Mouse (Mus musculus): ENCODE results near the gene Thap8. TPM values are rescaled to one million over a fixed set of nuclear protein-coding genes. Genes with fewer than 3 reads are reported as not detected.
A peak's percentile ranks its signal among the peaks of the same experiment; 100 is the strongest.

Thap8 gene
- polyA plus RNA-seq, 1 experiment, result not detected

DNA sequence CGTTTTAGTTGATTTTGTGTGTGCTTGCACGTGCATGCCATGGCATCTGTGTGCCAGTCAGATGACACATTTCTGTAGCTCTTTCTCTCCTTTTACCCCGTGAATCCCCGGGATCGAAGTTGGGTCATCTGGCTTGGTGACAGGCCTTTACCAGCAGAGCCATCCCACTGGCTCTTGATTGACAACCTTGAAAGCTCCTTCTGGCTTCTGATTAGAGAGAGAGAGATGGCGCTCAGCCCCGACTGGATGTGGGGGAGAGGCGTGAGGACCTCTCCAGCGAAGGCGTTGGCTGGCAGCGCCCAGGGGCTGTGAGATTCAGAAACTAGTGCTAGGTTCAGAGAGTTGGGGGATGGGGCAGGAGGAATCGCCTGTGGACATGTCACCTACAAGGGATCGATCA lies 13.9 kb downstream of the Thap8 start:
- no peaks in the 10 kb centered on the region for H3K27me3 ChIP-seq (replicated peaks; ENCODE audit: control insufficient read depth, insufficient read depth, low read length)
- no peak overlapping the region for H3K4me3 ChIP-seq (ENCODE audit: insufficient read depth, low read depth, low read length)
- no peaks in the 10 kb centered on the region for H3K4me1 ChIP-seq (ENCODE audit: control insufficient read depth, insufficient read depth, low read length)
- no peak for TF ChIP-seq CTCF (conservative IDR thresholded peaks at IDR 0.05; ENCODE audit: insufficient read depth, insufficient read length, low read depth, low read length)
- no peak for TF ChIP-seq POLR2A (IDR thresholded peaks at IDR 0.05; ENCODE audit: low read depth, low read length)
- WGBS, result 81% methylated on average over 13 of the region's 13 CpGs
- no peaks in the 10 kb centered on the region for H3K36me3 ChIP-seq (ENCODE audit: control insufficient read depth, insufficient read depth, low read length)
- DNase-seq, result no peak
- no peak overlapping the region for H3K27ac ChIP-seq (ENCODE audit: insufficient read depth, low read depth, low read length)

GRCm38 (mm10) chr7:30294296-30294695 lies 14.4 kb downstream of the Thap8 start:
- Histone ChIP-seq H3K36me3 (ENCODE audit: control insufficient read depth, insufficient read depth, low read length) (no peaks in the 10 kb centered on the region), H3K4me3 (ENCODE audit: insufficient read depth, low read depth, low read length) (no peak overlapping the region), H3K27ac (ENCODE audit: insufficient read depth, low read depth, low read length) (no peak overlapping the region), H3K4me1 (ENCODE audit: control insufficient read depth, insufficient read depth, low read length) (no peaks in the 10 kb centered on the region), H3K27me3 (replicated peaks; ENCODE audit: control insufficient read depth, insufficient read depth, low read length) (no peaks in the 10 kb centered on the region)
- WGBS, result 82% methylated on average over 5 of the region's 5 CpGs
- DNase-seq, result no peak
- TF ChIP-seq CTCF (conservative IDR thresholded peaks at IDR 0.05; ENCODE audit: insufficient read depth, insufficient read length, low read depth, low read length), result no peak
- no peak for TF ChIP-seq POLR2A (IDR thresholded peaks at IDR 0.05; ENCODE audit: low read depth, low read length)

- no peak for DNase-seq
- Histone ChIP-seq H3K4me1 (ENCODE audit: control insufficient read depth, insufficient read depth, low read length) (no peaks in the 10 kb centered on the region), H3K27me3 (replicated peaks; ENCODE audit: control insufficient read depth, insufficient read depth, low read length) (no peaks in the 10 kb centered on the region), H3K4me3 (ENCODE audit: insufficient read depth, low read depth, low read length) (no peak overlapping the region), H3K27ac (ENCODE audit: insufficient read depth, low read depth, low read length) (no peak overlapping the region), H3K36me3 (ENCODE audit: control insufficient read depth, insufficient read depth, low read length) (no peaks in the 10 kb centered on the region)
- 46% methylated on average over 10 of the region's 10 CpGs for WGBS
- TF ChIP-seq POLR2A (IDR thresholded peaks at IDR 0.05; ENCODE audit: low read depth, low read length) (no peak), CTCF (conservative IDR thresholded peaks at IDR 0.05; ENCODE audit: insufficient read depth, insufficient read length, low read depth, low read length) (no peak)
These were observed 15.2 kb downstream of the Thap8 start for GRCm38 (mm10) chr7:30295103-30295502.

DNA sequence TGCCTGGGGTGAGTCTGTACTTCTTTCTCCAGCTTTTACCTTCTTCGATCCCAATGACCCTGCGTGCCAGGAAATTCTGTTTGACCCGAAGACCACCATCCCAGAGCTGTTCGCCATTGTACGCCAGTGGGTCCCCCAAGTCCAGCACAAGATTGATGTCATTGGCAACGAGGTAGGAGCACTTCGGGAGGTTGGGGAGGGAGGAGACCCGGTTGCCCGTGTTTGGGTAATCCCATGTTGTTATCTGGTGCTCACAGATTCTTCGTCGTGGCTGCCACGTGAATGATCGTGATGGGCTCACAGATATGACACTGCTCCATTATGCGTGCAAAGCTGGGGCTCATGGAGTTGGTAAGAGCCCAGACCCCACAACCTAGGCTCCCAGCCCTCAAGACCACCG lies 16.9 kb downstream of the Thap8 start:
- no peaks in the 10 kb centered on the region for H3K27me3 ChIP-seq (replicated peaks; ENCODE audit: control insufficient read depth, insufficient read depth, low read length)
- H3K27ac ChIP-seq (ENCODE audit: insufficient read depth, low read depth, low read length), result no peak overlapping the region
- WGBS, result 93% methylated on average over 15 of the region's 15 CpGs
- no peak for DNase-seq
- no peak overlapping the region for H3K4me3 ChIP-seq (ENCODE audit: insufficient read depth, low read depth, low read length)
- no peaks in the 10 kb centered on the region for H3K36me3 ChIP-seq (ENCODE audit: control insufficient read depth, insufficient read depth, low read length)
- TF ChIP-seq CTCF (conservative IDR thresholded peaks at IDR 0.05; ENCODE audit: insufficient read depth, insufficient read length, low read depth, low read length), result no peak
- no peak for TF ChIP-seq POLR2A (IDR thresholded peaks at IDR 0.05; ENCODE audit: low read depth, low read length)
- H3K4me1 ChIP-seq (ENCODE audit: control insufficient read depth, insufficient read depth, low read length), result no peaks in the 10 kb centered on the region

DNA sequence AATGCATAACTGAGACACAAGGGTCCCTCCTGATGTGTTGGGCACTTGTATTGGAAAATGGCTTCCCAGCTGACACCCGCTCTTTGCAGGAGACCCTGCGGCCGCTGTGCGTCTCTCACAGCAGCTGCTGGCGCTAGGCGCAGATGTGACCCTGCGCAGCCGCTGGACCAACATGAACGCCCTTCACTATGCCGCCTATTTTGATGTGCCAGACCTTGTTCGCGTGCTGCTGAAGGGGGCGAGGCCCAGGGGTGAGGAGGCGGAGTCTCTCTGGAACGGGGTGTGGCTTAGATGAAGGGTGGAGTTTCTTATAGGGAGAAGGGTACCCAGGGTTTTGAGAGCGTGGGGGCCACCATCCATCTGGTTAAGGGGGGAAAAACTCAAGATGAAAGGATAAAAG lies 17.4 kb downstream of the Thap8 start:
- Histone ChIP-seq H3K27ac (ENCODE audit: insufficient read depth, low read depth, low read length) (no peak overlapping the region), H3K4me1 (ENCODE audit: control insufficient read depth, insufficient read depth, low read length) (no peaks in the 10 kb centered on the region), H3K27me3 (replicated peaks; ENCODE audit: control insufficient read depth, insufficient read depth, low read length) (no peaks in the 10 kb centered on the region), H3K4me3 (ENCODE audit: insufficient read depth, low read depth, low read length) (no peak overlapping the region), H3K36me3 (ENCODE audit: control insufficient read depth, insufficient read depth, low read length) (no peaks in the 10 kb centered on the region)
- TF ChIP-seq CTCF (conservative IDR thresholded peaks at IDR 0.05; ENCODE audit: insufficient read depth, insufficient read length, low read depth, low read length), result no peak
- TF ChIP-seq POLR2A (IDR thresholded peaks at IDR 0.05; ENCODE audit: low read depth, low read length), result no peak
- DNase-seq, result no peak
- WGBS, result 87% methylated on average over 16 of the region's 16 CpGs

GRCm38 (mm10) chr7:30300914-30301313 lies 21.0 kb downstream of the Thap8 start:
- no peak for DNase-seq
- H3K4me1 ChIP-seq (ENCODE audit: control insufficient read depth, insufficient read depth, low read length), result no peaks in the 10 kb centered on the region
- no peak overlapping the region for H3K27ac ChIP-seq (ENCODE audit: insufficient read depth, low read depth, low read length)
- H3K27me3 ChIP-seq (replicated peaks; ENCODE audit: control insufficient read depth, insufficient read depth, low read length), result no peaks in the 10 kb centered on the region
- no peaks in the 10 kb centered on the region for H3K36me3 ChIP-seq (ENCODE audit: control insufficient read depth, insufficient read depth, low read length)
- TF ChIP-seq CTCF (conservative IDR thresholded peaks at IDR 0.05; ENCODE audit: insufficient read depth, insufficient read length, low read depth, low read length) (peak; percentile 72), POLR2A (IDR thresholded peaks at IDR 0.05; ENCODE audit: low read depth, low read length) (no peak)
- H3K4me3 ChIP-seq (ENCODE audit: insufficient read depth, low read depth, low read length), result no peak overlapping the region
- WGBS, result 57% methylated on average over 3 of the region's 3 CpGs

DNA sequence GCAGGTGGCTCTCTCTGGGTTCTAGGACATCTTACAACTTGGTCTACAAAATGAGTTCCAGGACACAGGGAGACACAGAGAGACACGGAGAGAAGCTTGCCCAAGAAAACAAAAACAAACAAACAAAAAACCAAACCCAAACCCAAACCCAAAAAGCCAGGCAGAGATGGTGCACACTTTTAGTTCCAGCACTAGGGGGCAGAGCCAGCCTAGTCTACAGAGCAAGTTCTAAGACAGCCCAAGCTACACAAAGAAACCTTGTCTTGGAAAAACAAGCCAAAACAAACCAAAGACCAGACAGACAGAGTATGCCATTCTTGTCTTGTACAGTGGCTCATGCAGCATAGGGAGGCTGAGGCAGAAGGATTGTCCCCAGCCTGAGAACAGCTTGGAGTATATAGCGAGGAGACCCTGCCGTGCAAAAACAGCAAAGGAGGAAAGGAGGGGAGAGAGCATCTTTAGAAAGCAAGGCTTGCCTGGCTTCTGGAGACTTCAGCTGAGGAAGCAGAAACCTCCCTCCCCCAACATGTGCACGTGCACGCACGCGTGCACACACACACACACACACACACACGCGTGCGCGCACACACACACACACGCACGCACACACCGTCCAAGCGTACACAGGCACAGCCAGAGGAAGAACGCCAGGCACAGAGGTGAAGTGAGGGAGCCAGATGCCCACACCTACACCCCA lies 26.3 kb downstream of the Thap8 start:
- no peaks in the 10 kb centered on the region for H3K27me3 ChIP-seq (replicated peaks; ENCODE audit: control insufficient read depth, insufficient read depth, low read length)
- H3K27ac ChIP-seq (ENCODE audit: insufficient read depth, low read depth, low read length), result no peak overlapping the region
- H3K36me3 ChIP-seq (ENCODE audit: control insufficient read depth, insufficient read depth, low read length), result no peaks in the 10 kb centered on the region
- TF ChIP-seq CTCF (conservative IDR thresholded peaks at IDR 0.05; ENCODE audit: insufficient read depth, insufficient read length, low read depth, low read length) (peak; percentile 63), POLR2A (IDR thresholded peaks at IDR 0.05; ENCODE audit: low read depth, low read length) (no peak)
- H3K4me3 ChIP-seq (ENCODE audit: insufficient read depth, low read depth, low read length), result no peak overlapping the region
- DNase-seq, result no peak
- 86% methylated on average over 16 of the region's 16 CpGs for WGBS
- no peaks in the 10 kb centered on the region; the same call in 1 of the 2 replicates for H3K4me1 ChIP-seq (ENCODE audit: control insufficient read depth, insufficient read depth, low read length)

Data from kidney, adult 2 months (tissue).